Mouse (Mus musculus): ENCODE data around the gene Nr1h2. TPM values are rescaled to one million over a fixed set of nuclear protein-coding genes. Genes with fewer than 3 reads are reported as not detected.

Gene Nr1h2
- polyA plus RNA-seq, 1 experiment, result 371 TPM

DNA sequence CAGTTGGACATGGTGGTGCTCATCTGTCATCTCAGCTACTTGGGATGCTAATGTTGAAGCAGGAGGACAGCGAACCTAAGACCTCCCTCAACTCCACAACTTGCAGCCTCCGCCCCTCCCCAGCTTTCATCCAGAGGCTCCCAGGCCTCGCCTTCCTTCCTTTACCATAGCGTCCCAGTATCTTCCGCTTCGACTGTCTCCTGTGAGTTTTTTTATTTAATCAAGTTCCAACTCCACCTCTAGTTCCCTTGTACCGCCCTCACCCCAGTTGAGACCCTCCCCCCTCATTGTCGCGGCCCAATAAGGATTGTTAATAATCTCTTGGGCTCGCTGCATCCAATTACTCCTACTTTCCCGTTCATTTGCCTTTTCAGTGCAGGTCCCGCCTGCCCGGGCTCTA lies 36.2 kb upstream of the Nr1h2 start:
- TF ChIP-seq GATA1 (IDR thresholded peaks at IDR 0.05; ENCODE audit: low read length), result no peak

DNA sequence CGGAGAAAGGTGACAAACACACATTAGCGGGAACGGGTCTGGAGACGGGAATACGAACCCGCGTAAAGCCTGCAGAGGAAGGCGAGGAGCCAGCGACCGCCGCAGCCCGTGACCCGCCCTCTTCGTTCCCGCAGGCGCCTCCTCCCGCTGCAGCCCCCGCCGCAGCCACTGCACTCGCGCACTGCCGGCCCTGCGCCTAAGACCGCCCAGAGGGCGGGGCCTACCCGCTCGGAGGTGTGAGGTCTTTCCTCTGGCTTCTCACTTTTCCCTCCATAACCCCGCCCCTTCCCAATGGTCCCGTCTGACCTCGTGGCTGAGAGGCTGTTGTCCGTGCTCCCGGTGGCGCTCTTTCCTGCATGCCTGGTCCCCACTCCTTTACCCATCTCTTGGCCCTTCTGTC lies 35.4 kb upstream of the Nr1h2 start:
- TF ChIP-seq GATA1 (IDR thresholded peaks at IDR 0.05; ENCODE audit: low read length), result no peak

DNA sequence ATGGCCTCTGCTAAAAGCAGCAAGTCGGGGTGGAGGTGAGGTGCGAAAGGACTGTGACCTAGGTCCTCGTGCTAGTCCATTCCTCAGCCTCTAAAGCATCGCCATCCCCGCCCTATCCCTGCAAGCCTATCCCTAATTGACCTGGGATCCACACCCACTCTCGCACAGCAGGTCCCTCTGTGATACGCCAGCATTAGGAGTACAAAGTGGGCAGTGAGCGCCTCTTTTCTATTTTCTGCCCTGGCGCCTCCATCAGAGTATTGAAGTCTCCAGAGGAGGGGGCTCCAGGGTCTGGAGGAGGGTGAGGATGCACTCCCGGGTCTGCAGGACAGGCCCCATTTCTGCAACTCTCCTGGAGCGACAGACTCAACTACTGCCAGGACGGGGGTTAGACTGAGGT lies 34.6 kb upstream of the Nr1h2 start:
- TF ChIP-seq GATA1 (IDR thresholded peaks at IDR 0.05; ENCODE audit: low read length), result no peak

DNA sequence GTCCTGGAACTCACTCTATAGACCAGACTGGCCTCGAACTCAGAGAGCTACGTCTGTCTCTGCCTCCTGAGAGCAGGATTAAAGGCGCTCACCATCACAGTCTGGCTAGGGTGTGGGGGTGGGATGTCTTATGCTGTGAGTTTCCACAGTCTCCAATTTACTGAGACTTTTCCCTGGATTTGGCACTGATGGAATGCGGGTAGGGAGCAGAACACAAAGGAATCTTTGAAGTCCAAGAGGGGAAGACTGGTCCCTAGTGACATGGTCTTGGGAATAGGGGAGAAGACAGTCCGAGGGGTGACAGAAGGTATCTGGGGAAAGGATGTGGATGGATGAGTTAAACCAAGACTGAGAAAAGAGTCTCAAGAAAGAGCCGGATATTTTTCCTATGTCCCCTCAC lies 33.9 kb upstream of the Nr1h2 start:
- TF ChIP-seq GATA1 (IDR thresholded peaks at IDR 0.05; ENCODE audit: low read length), result no peak

DNA sequence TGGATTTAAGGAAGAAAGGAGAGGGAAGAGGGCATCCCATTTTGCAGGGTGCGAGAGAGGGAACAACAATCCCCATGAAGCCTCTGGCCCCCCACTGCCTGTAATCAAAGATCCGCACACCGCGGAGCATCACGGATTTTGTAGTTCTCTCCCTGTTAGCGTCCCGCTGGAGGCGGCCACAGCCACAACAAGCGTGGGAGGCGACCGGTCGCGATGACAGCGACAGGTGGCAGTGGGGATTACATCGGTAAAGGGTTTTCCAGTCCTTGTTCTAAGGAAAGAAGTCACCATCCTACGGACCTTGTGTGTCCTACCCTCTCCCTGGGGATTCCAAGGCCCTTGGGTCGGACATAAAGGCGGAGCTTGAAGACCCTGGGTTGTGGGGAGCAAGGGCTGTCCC lies 33.2 kb upstream of the Nr1h2 start:
- TF ChIP-seq GATA1 (IDR thresholded peaks at IDR 0.05; ENCODE audit: low read length), result no peak

DNA sequence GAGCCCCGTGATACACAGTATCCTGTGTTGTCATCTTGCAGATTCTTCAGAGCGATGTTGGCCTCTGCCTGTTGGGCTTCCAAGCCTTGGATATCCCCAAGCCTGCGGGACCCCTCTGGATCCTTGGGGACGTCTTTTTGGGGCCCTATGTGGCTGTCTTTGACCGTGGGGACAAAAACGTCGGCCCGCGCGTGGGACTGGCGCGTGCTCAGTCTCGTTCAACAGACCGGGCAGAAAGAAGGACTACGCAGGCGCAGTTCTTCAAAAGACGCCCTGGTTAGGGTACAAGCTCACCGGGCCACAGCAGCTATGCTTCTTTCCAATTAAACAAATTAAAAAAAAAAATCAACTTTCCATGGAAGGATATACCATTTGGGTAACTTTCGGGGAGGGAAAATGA lies 32.8 kb upstream of the Nr1h2 start:
- no peak for TF ChIP-seq GATA1 (IDR thresholded peaks at IDR 0.05; ENCODE audit: low read length)

GRCm38 (mm10) chr7:44585606-44586005 lies 31.9 kb upstream of the Nr1h2 start:
- no peak for TF ChIP-seq GATA1 (IDR thresholded peaks at IDR 0.05; ENCODE audit: low read length)

DNA sequence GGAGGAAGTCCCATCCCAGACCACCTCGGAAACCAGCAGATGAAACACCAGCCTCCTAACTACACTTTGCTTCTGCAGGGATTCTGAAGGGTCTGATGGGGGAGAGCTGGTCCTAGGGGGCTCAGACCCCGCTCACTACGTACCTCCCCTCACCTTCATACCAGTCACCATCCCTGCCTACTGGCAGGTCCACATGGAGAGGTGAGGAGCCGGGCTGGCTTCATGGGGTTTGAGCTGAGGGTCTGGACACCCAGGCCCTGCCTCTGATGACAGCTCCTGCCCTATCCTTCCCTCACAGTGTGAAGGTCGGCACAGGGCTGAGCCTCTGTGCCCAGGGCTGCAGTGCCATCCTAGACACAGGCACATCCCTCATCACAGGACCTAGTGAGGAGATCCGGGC lies 31.2 kb upstream of the Nr1h2 start:
- no peak for TF ChIP-seq GATA1 (IDR thresholded peaks at IDR 0.05; ENCODE audit: low read length)

- TF ChIP-seq GATA1 (IDR thresholded peaks at IDR 0.05; ENCODE audit: low read length), result no peak
Observed at GRCm38 (mm10) chr7:44584265-44584804, 30.6 kb upstream of the Nr1h2 start.

GRCm38 (mm10) chr7:44583146-44583545 lies 29.4 kb upstream of the Nr1h2 start:
- no peak for TF ChIP-seq GATA1 (IDR thresholded peaks at IDR 0.05; ENCODE audit: low read length)

DNA sequence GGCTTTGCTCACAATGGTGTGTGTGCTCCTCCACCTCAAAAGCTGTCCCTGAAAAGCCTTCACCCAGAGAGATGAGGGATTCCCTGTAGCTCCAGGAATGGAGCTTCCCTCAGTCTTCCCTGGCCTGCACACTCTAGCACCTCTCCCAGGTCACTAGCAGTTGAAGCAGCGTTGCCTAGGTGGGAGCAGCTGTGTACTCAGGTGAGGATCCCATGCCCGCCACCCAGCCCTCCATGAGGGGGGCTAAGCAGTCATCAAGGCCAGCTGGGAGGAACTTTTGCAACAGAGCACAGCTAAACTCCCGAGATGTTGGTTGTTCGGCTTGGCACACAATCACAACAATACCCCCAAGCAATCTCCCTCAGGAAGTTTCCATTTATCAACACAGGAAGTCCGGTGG lies 29.0 kb upstream of the Nr1h2 start:
- TF ChIP-seq GATA1 (IDR thresholded peaks at IDR 0.05; ENCODE audit: low read length), result no peak

- no peak for TF ChIP-seq GATA1 (IDR thresholded peaks at IDR 0.05; ENCODE audit: low read length)
Observed at GRCm38 (mm10) chr7:44581637-44582036, 27.9 kb upstream of the Nr1h2 start.

GRCm38 (mm10) chr7:44576333-44576844 lies 22.6 kb upstream of the Nr1h2 start:
- TF ChIP-seq GATA1 (IDR thresholded peaks at IDR 0.05; ENCODE audit: low read length), result no peak

DNA sequence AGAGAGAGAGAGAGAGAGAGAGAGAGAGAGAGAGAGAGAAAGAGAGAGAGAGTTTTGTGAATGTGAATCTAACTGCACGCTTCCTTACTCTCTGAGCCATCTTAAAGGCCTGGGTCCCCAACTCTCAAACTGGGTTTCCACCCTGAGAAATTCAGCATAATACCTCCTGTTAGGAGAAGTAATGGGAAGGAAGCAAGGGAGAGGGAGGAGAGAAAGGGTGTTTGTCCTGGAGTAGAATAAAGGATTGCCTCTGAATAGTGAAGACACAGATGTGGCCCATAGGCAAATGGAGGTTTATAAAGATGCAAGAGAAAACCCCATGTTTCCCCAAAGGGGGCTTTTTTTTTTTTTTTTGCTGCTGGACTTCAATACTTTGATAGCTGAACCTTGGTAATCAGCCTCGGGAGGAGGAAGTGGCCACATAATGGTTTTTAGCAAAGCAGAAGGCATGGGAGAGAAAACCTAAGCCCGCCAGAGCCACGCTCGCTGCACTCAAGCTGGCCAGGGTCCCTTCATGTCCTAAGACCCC lies 19.3 kb upstream of the Nr1h2 start:
- no peak for TF ChIP-seq GATA1 (IDR thresholded peaks at IDR 0.05; ENCODE audit: low read length)

DNA sequence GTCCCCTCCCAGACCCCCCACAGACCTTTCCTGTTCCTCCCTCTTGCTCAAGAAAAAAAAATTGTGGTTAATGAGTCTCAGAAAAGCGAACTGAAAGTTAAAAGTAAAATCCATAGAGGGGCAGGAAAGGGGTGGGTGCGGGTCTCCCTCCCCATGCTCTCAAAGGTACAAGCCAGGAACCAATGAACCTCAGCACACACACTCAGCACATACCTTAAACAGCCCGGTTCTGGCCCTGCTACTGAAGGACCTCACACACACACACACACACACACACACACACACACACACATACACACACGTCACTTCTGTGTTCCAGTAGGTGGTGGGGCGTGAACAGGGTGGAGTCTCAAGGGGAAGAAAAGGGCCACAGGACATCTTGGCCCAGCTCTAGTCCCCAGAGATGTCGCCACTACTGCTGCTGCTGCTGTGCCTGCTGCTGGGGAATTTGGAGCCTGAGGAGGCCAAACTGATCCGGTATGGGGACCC lies 18.5 kb upstream of the Nr1h2 start, which contains the start of gene Napsa:
Napsa (plus strand) TSS at position 168 of the 489 bp plus-strand sequence.
- no peak for TF ChIP-seq GATA1 (IDR thresholded peaks at IDR 0.05; ENCODE audit: low read length)

GRCm38 (mm10) chr7:44571811-44572210 lies 18.1 kb upstream of the Nr1h2 start:
- TF ChIP-seq GATA1 (IDR thresholded peaks at IDR 0.05; ENCODE audit: low read length), result no peak

DNA sequence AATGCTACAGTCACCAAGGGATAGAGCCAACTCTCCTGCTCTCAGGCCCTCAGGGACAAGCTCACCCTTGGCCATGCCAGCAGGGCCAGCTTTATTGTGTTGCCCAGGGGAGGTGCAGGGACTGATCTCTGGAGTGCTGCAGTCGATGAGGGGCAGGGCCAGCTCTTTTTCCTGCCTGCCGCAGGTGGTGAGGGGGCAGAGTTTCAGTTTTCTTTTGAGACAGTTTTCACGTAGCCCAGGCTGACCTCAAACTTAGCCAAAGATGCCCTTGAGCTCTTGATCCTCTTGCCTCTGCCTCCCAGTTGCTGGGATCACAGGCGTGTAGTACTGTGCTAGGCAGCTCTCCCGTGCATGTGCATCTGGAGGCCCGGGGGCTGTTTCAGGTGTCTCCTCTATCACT lies 17.2 kb upstream of the Nr1h2 start:
- TF ChIP-seq GATA1 (IDR thresholded peaks at IDR 0.05; ENCODE audit: low read length), result no peak
